Comparison of ENCODE assay signal across 7 mouse cellular contexts in genomic region chr11:56862649-56863048, GRCm38 (mm10).
DNase-seq lines count a peak whose midpoint lies in the region; ATAC-seq lines count a peak whose summit lies in the region.

No protein-coding gene starts in this region.

- ATAC-seq in activated CD4-positive, CD25-positive, alpha-beta regulatory T cell, adult 4 months = no peak

- DNase-seq in retina, adult 2 months (ENCODE audit: low read depth, low spot score) = peak; percentile 13
- no peak for DNase-seq in retina, embryonic 14.5 days (ENCODE audit: low spot score)
- peak; percentile 9 to 31 for DNase-seq in frontal cortex, postnatal 36 days (ENCODE audit: low spot score in 2 of 2)
- DNase-seq in layer of hippocampus, adult 18-20 months (ENCODE audit: low spot score in 2 of 2) = peak; percentile 37 to 65
- DNase-seq in mesoderm, embryonic 11.5 days (ENCODE audit: low read depth, low spot score) = peak; percentile 9
- no peak for DNase-seq in natural killer cell, adult 2 months (ENCODE audit: low spot score in 2 of 2)

Comparison
In these comparisons a context has a peak if more than half of its experiments do, and no peak if none do; other contexts are left out.
1. DNase-seq: peak in retina, adult 2 months (single experiment), frontal cortex, postnatal 36 days (2 of 2), layer of hippocampus, adult 18-20 months (2 of 2) and mesoderm, embryonic 11.5 days (single experiment); none in retina, embryonic 14.5 days (single experiment) and natural killer cell, adult 2 months (0 of 2).